ENCODE assay signal across 9 mouse cellular contexts in genomic region chr11:8814097-8814790, GRCm38 (mm10).
DNase-seq lines count a peak whose midpoint lies in the region; TF ChIP-seq lines count a peak whose summit lies in the region.
"Had no signal": no experiment of that assay in that cellular context is flagged by ENCODE, and none has a peak within 500 bp of the region (broad histone marks: within the 10 kb centered on the region; RNA-seq: fewer than 3 reads in every experiment).

No protein-coding gene starts in this region.

- intact Hi-C loops in left cerebral cortex, adult 2 months (cut with DNase I), result no loop called here

- no peaks in the 10 kb centered on the region for H3K27me3 ChIP-seq in heart, embryonic 10.5 days (ENCODE audit: insufficient read depth, poor library complexity, severe bottlenecking)

- TF ChIP-seq CTCF in lung, adult 2 months (IDR thresholded peaks at IDR 0.05; ENCODE audit: insufficient read depth, low read length), result no peak
- TF ChIP-seq CTCF in left cerebral cortex, adult 2 months (IDR thresholded peaks at IDR 0.05), result no peak

- H3K9me3 ChIP-seq in heart, embryonic 10.5 days, result no peaks in the 10 kb centered on the region

- H3K4me3 ChIP-seq in heart, embryonic 10.5 days, result no peak overlapping the region
- H3K4me3 ChIP-seq in lung, adult 2 months (replicated peaks; ENCODE audit: extremely low read depth, low read depth, low read length), result no peak overlapping the region
- no peak overlapping the region for H3K4me3 ChIP-seq in left cerebral cortex, adult 2 months

- 47% methylated on average over 4 of the region's 4 CpGs for WGBS in heart, embryonic 10.5 days
- WGBS in lung, adult 2 months, result 32% methylated on average over 4 of the region's 4 CpGs

- H3K4me1 ChIP-seq in heart, embryonic 10.5 days, result peaks cover 11% of the 10 kb centered on the region
- H3K4me1 ChIP-seq in lung, adult 2 months (ENCODE audit: control insufficient read depth, insufficient read depth, low read length), result no peaks in the 10 kb centered on the region

- no peak for TF ChIP-seq POLR2A in lung, adult 2 months (IDR thresholded peaks at IDR 0.05; ENCODE audit: borderline replicate concordance, extremely low read depth, low read depth, low read length)

- H3K36me3 ChIP-seq in heart, embryonic 10.5 days, result no peaks in the 10 kb centered on the region

- peak overlapping the region; percentile 13; the same call in 1 of the 2 replicates for H3K27ac ChIP-seq in heart, embryonic 10.5 days
- no peak overlapping the region for H3K27ac ChIP-seq in left cerebral cortex, adult 2 months

- DNase-seq in embryo, embryonic 10.5 days (ENCODE audit: low spot score), result peak; percentile 59
- no peak for DNase-seq in heart, embryonic 10.5 days (ENCODE audit: low spot score)
- DNase-seq in kidney, adult 9 months, result peak; percentile 56
- peak; percentile 34 for DNase-seq in lung, adult 2 months
- DNase-seq in retina, embryonic 14.5 days (ENCODE audit: low spot score), result no peak
- no peak for DNase-seq in left cerebral cortex, adult 2 months (ENCODE audit: extremely low spot score in 1 of 2, low spot score in 2 of 2)
- DNase-seq in spleen, postnatal 10 days (ENCODE audit: low spot score in 2 of 2), result no peak
- DNase-seq in gastrocnemius, postnatal 4 days (ENCODE audit: low spot score in 2 of 2), result no peak
- DNase-seq: midbrain, embryonic 14.5 days had no signal

Comparison
In these comparisons a context has a peak if more than half of its experiments do, and no peak if none do; other contexts are left out.
1. DNase-seq: peak in embryo, embryonic 10.5 days (single experiment), kidney, adult 9 months (single experiment) and lung, adult 2 months (single experiment); none in heart, embryonic 10.5 days (single experiment), retina, embryonic 14.5 days (single experiment), left cerebral cortex, adult 2 months (0 of 2), spleen, postnatal 10 days (0 of 2) and gastrocnemius, postnatal 4 days (0 of 2).